Mouse (Mus musculus) macrophage (primary cell): Measurements from ENCODE around the gene Snf8. TPM values are rescaled to one million over a fixed set of nuclear protein-coding genes. Genes with fewer than 3 reads are reported as not detected.
A peak's percentile ranks its signal among the peaks of the same experiment; 100 is the strongest.

Experiments
- H3K27ac ChIP-seq: fragments of 350-480 bp; formaldehyde crosslinking; 2 replicates; pipeline ENCODE4 v1.9.0; 2021
- H3K36me3 ChIP-seq: fragments of 350-480 bp; formaldehyde crosslinking; 2 replicates; pipeline ENCODE4 v1.9.0; 2021; ENCODE audit errors: inconsistent target
- H3K4me3 ChIP-seq: fragments of 350-480 bp; formaldehyde crosslinking; 2 replicates; pipeline ENCODE4 v1.9.0; 2021; ENCODE audit errors: inconsistent target
- H3K79me2 ChIP-seq: fragments of 350-480 bp; formaldehyde crosslinking; 2 replicates; pipeline ENCODE4 v1.9.0; 2021; ENCODE audit errors: inconsistent target
- WGBS: methylation state at CpG from one replicate; pipeline ENCODE4 v1.1.7; 2026; ENCODE audit warnings: inconsistent platforms; ENCODE audit not compliant: missing documents; 5-methylcytosine and 5-hydroxymethylcytosine counted together
- polyA plus RNA-seq: library from polyadenylated mRNA; stranded (reverse); fragments of 250-400 nt; gene quantifications from 3 replicates; pipeline ENCODE4 v1.2.4, GENCODE M21; 2018; ENCODE audit warnings: inconsistent platforms

Snf8 gene
- polyA plus RNA-seq, 1 experiment from 2014 or later = 81.3 TPM

DNA sequence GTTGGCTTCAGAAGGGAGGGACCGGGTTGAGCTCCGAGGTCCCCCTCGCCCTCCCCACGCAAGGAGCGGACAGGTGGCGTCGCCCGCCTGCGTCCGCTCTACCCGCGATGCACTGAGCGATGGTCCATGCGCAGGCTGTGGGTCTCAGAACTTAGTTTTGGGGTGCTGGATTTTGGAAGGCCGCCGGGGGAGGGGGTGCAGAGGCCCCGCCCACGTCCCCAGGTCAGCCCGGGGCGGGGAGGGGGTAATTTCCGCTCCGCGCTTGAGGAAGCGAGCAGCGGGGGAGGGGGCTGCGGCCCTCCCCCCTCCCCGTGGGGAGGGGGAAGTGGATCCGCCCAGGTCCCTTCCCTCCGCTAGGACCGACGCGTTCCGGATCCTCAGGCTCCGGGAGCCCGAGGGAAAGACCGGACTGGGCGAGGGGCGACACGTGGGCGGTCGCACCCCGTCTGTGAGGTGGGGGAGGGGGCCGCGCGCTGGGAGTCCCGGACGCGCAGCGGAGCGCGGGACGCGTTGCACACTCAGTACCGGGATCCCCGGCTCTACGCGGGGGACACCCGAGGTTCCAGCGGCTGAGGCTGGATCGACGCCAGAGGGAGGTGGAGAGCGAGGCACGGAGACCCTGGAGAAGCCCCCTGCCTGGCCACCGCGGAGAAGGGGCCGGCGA, 27.7 kb upstream of the Snf8 start:
- Histone ChIP-seq H3K79me2 (no peaks in the 10 kb centered on the region), H3K36me3 (no peaks in the 10 kb centered on the region), H3K4me3 (no peak overlapping the region), H3K27ac (no peak overlapping the region)
- 4% methylated on average over 56 of the region's 67 CpGs for WGBS

DNA sequence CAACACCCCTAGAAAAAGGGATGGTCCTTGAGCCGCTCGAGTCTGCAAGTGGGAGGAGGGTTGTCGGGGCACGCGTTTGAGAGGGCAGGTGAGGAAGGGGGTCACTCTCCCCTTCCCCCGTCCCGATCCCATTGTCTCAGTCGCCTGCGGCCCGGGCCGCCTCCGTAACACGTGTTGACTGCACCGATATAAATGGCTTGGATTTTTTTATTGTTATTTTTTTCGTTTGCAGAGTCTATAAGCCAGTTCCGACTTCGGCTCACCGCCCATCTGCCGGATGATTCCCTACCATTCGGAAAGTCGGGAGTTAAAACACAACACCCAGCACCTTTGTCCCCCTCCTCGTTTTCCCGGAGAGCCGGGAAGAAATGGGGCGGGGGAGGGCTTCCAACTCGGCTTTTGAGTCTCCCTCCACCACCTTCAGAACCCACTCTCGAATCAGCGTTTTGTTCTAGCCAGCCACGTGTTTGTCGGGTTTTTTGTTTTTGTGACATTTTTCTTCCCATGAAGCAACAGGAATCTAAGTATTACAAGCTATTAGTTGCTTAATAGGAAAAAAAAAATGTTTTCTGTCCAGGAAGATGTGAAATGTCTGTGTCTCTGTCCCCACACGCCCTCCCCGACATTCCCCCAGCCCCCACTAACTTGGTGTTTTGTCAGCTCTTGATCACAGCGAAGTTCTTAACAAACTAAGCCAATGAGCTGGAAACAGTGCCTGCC, 27.0 kb upstream of the Snf8 start:
- Histone ChIP-seq H3K79me2 (no peaks in the 10 kb centered on the region), H3K27ac (no peak overlapping the region), H3K36me3 (no peaks in the 10 kb centered on the region), H3K4me3 (no peak overlapping the region)
- WGBS = 4% methylated on average over 33 of the region's 33 CpGs

GRCm38 (mm10) chr11:96008827-96009226, 25.9 kb upstream of the Snf8 start:
- Histone ChIP-seq H3K27ac (no peak overlapping the region), H3K36me3 (no peaks in the 10 kb centered on the region), H3K4me3 (no peak overlapping the region), H3K79me2 (no peaks in the 10 kb centered on the region)
- WGBS = 33% methylated on average over 1 of the region's 1 CpGs

DNA sequence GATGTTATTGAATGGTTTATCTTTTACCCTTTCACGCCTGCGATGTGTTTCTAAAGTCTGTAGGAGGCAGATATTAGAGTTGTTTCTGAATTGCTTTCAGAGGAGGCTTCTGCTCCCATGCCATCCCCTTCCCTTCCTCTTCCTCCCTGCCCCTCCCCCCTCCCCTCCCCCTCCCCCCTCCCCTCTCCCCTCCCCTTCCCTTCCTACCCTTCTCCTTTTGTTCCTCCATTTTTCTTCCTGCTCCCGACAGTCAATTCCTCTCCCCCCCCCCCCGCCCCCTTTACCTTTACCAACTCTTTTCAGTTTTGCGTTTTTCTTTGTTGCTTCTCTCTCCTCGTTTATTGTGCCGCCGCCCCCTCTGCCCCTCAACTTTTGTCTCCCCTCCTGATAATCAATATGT, 22.7 kb upstream of the Snf8 start:
- no peak overlapping the region for H3K27ac ChIP-seq
- H3K4me3 ChIP-seq = no peak overlapping the region
- WGBS = 22% methylated on average over 6 of the region's 8 CpGs
- H3K79me2 ChIP-seq = no peaks in the 10 kb centered on the region
- H3K36me3 ChIP-seq = no peaks in the 10 kb centered on the region

- H3K79me2 ChIP-seq = no peaks in the 10 kb centered on the region
- H3K27ac ChIP-seq = no peak overlapping the region
- WGBS = 69% methylated on average over 5 of the region's 5 CpGs
- no peaks in the 10 kb centered on the region for H3K36me3 ChIP-seq
- H3K4me3 ChIP-seq = no peak overlapping the region
Measured at GRCm38 (mm10) chr11:96015421-96015820, 19.3 kb upstream of the Snf8 start.

DNA sequence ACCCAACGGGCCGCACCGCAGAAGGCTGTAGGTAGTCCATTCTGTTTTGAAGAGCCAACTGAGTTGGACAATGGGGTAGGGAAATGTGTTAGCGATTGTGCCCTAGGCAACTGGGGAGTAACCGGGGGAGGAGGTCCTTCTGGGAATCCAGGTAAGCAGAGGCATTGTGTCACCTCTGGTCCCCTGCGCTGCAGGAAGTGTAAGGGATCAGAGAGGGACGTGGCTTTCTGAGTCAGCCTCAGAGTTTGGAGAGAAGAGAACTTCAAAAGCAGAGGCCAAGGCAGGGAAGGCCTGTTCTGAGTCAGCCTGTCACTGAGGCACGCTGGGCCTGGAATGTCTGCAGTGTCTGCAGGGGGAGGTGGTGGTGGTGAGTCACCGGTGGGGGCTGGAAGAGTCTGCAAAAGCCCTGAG, 16.7 kb upstream of the Snf8 start:
- WGBS = 60% methylated on average over 9 of the region's 9 CpGs
- H3K36me3 ChIP-seq = no peaks in the 10 kb centered on the region
- no peak overlapping the region for H3K4me3 ChIP-seq
- no peak overlapping the region for H3K27ac ChIP-seq
- H3K79me2 ChIP-seq = no peaks in the 10 kb centered on the region

DNA sequence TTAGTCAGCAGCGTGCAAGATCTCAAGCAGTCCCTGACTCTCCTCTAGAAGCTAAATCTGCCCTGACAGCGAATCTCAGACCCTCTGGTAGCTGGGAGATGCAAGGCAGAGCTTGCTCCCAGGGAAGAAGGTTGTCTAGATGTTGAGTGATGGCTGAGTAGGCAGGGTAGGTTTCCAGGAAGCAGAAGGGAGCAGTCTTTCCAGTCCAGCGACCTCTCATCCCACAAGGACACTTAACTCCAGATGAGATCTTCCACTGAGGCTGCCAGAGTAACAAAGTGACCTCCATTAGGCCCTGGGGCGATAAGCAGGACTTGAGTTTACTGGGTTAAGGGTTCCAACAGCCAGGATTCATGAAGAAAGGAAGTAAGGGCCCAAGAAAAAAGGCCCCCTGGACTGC, 14.1 kb upstream of the Snf8 start:
- Histone ChIP-seq H3K36me3 (no peaks in the 10 kb centered on the region), H3K27ac (no peak overlapping the region), H3K79me2 (no peaks in the 10 kb centered on the region), H3K4me3 (no peak overlapping the region)
- 68% methylated on average over 4 of the region's 4 CpGs for WGBS

DNA sequence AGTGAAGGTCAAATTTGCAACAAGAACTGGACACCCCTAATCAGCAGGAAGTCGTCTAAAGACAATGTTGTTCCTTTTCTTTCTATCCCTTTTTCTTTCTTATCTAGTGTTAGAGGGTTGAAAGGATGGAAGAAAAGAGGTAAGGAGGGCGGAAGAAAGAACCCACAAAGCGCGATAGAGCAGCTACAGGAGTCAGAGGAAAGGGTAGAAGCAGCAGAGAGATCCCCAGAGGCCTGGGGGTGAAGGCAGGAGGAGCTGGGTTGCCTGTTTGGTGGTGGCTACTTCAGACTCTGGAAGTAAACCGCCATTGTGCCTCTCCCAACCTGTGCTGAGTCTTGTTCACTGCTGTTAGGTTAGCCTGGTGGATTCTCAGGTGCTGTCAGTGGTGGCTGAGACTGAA, 6.6 kb upstream of the Snf8 start:
- 57% methylated on average over 5 of the region's 5 CpGs for WGBS

DNA sequence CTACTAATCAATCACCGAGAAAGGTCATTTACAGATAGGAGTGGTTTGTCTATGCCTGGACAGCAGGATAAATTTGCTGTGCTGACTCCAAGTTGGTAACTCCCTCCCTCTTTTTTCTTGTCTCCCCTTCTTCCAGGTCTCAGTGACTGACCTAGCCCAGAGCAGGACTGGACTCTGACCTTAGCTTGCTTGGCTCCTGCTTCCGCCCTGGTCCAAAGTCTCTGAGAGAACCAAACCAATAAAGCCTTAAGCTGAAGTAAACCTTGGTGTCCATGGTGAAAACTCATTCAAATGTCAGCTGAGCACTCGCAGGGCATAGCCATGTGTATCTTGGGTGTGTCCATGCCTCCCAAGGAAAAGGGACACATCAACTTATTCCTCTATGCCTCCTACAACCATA, 4.1 kb upstream of the Snf8 start:
- H3K27ac ChIP-seq = no peak overlapping the region
- H3K79me2 ChIP-seq = peaks cover 7% of the 10 kb centered on the region
- 100% methylated on average over 2 of the region's 3 CpGs for WGBS
- no peaks in the 10 kb centered on the region for H3K36me3 ChIP-seq
- no peak overlapping the region for H3K4me3 ChIP-seq

More for the DNA sequence above, 6.6 kb upstream of the Snf8 start:
- H3K79me2 ChIP-seq = no peaks in the 10 kb centered on the region
- no peaks in the 10 kb centered on the region for H3K36me3 ChIP-seq
- no peak overlapping the region for H3K4me3 ChIP-seq
- H3K27ac ChIP-seq = no peak overlapping the region

GRCm38 (mm10) chr11:96031701-96032100, 3.0 kb upstream of the Snf8 start:
- 86% methylated on average over 2 of the region's 2 CpGs for WGBS
- 0 out of 2 replicates have a peak, but pooled peaks cover 2% of the 10 kb centered on the region for H3K36me3 ChIP-seq
- no peak overlapping the region for H3K4me3 ChIP-seq
- H3K27ac ChIP-seq = no peak overlapping the region
- peaks cover 19% of the 10 kb centered on the region for H3K79me2 ChIP-seq

DNA sequence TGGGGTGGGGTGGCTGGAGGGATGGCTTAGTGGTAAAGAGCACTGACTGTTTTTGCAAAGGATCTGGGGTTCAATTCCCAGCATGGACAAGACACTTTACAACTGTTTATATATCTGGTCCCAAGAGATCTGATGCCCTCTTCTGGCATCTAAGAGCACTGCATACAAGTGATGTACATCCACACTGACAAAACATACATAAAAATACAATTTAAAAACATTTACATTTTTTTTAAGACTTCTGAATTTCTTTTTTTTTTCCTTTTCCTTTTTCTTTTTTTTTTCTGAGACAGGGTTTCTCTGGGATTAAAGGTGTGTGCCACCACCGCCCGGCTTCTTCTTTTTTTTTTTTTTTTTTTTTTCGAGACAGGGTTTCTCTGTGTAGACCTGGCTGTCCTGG, 1.4 kb upstream of the Snf8 start:
- no peak overlapping the region for H3K27ac ChIP-seq
- peaks cover 24% of the 10 kb centered on the region for H3K79me2 ChIP-seq
- H3K36me3 ChIP-seq = peaks cover 8% of the 10 kb centered on the region; the same call in 1 of the 2 replicates
- no CpG with 5 or more reads among the region's 3 CpGs for WGBS
- H3K4me3 ChIP-seq = no peak overlapping the region

DNA sequence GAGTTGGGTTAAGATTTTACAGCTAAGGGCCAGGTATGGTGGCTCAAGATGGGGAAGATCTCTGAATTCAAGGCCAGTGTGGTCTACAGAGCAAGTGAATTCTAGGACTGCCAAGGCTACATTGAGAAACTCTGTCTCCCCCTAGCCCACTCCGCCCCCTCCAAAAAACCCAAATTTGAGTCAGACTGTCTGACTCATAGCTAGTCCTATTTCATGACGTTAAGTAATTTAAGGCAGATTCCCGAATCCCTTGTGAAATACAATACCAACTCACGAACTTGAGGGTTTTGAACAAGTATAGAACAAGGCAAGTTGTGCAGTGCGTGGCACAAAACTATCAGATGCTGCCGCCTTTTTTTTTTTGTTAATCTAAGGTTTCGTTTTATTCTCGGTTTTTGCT, 569 bp upstream of the Snf8 start:
- H3K79me2 ChIP-seq = peaks cover 24% of the 10 kb centered on the region
- peaks cover 15% of the 10 kb centered on the region for H3K36me3 ChIP-seq
- 34% methylated on average over 8 of the region's 8 CpGs for WGBS
- peak overlapping the region; percentile 98 for H3K4me3 ChIP-seq
- H3K27ac ChIP-seq = no peak overlapping the region

GRCm38 (mm10) chr11:96035133-96035532, 448 bp downstream of the Snf8 start:
- Histone ChIP-seq H3K4me3 (peak overlapping the region; percentile 98), H3K79me2 (peaks cover 24% of the 10 kb centered on the region), H3K36me3 (peaks cover 19% of the 10 kb centered on the region), H3K27ac (peak overlapping the region; percentile 28; the same call in 1 of the 2 replicates)
- WGBS = 12% methylated on average over 6 of the region's 6 CpGs

GRCm38 (mm10) chr11:96037499-96037898, 2.8 kb downstream of the Snf8 start:
- WGBS = 93% methylated on average over 4 of the region's 5 CpGs
- Histone ChIP-seq H3K79me2 (peaks cover 24% of the 10 kb centered on the region), H3K36me3 (peaks cover 35% of the 10 kb centered on the region), H3K4me3 (no peak overlapping the region), H3K27ac (no peak overlapping the region)

- Histone ChIP-seq H3K4me3 (no peak overlapping the region), H3K27ac (no peak overlapping the region), H3K36me3 (peaks cover 42% of the 10 kb centered on the region), H3K79me2 (peaks cover 24% of the 10 kb centered on the region)
- WGBS = 93% methylated on average over 1 of the region's 1 CpGs
Measured at GRCm38 (mm10) chr11:96038560-96038959, 3.9 kb downstream of the Snf8 start.
